Mouse (Mus musculus): ENCODE measurements around the gene Ank2. TPM values are rescaled to one million over a fixed set of nuclear protein-coding genes. Genes with fewer than 3 reads are reported as not detected.

The Ank2 gene
- total RNA-seq, 2 experiments from 2014 or later, result 313 to 315 TPM

Small RNA genes lying within 50 kb of the gene (microRNA-seq; reads per million reads assigned to microRNA genes)
- gene Gm44494 (0 reads per million in 2 experiments), gene Mir302a (0.97 to 3.2 reads per million in 2 experiments), gene Mir302b (0.54 to 0.60 reads per million in 2 experiments), gene Mir302c (0 to 0.27 reads per million in 2 experiments), gene Mir302d (0.48 to 4.0 reads per million in 2 experiments), gene Mir367 (0 reads per million in 2 experiments)

Other genes with a start within 250 kb of the Ank2 start
- 10 to 100 TPM; 18.1 to 22.9 TPM for gene Larp7, start 54.0 kb upstream of the Ank2 start, total RNA-seq (2021)
- gene Zgrf1, start 54.1 kb upstream of the Ank2 start, total RNA-seq (2021), result 1 to 10 TPM in 1 of 2 experiments, under 1 TPM in 1; 0.74 to 1.6 TPM
- gene Neurog2, start 133.8 kb upstream of the Ank2 start, total RNA-seq (2021), result not detected

All from heart, postnatal 14 days (tissue).